ENCODE assay signal across 8 mouse cellular contexts in the genomic region with DNA sequence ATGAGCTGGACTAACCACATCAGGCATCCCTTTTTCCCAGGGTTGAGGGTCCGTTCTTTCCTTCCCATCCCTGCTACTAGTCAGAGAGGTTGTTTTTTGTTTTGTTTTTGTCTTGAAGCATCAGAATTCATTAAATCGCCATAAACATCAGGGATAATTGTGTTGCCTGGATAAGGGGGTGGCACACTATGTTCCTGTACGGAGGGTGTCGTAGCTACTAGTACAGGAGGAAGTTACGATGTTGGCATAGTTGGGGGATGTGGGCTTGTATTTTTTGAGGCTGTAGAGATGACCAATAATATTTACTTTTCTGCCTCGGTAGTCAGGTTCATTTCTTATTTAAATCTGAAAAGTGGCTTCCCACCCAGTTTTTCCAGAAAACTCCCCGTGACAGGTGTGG. TPM values are rescaled to one million over a fixed set of nuclear protein-coding genes. Genes with fewer than 3 reads are reported as not detected.
DNase-seq lines count a peak whose midpoint lies in the region; ATAC-seq lines count a peak whose summit lies in the region.

No protein-coding gene starts in this region.

- DNase-seq in kidney, adult 18-20 months = no peak
- DNase-seq in embryonic facial prominence, embryonic 14.5 days (ENCODE audit: low spot score) = peak; percentile 4
- no peak for DNase-seq in testis, postnatal 10 days (ENCODE audit: low spot score)
- no peak for DNase-seq in thymus, postnatal 25 days
- DNase-seq in spleen, postnatal 4 days (ENCODE audit: low spot score in 2 of 2) = no peak

- H3K36me3 ChIP-seq in kidney, embryonic 14.5 days (ENCODE audit: control insufficient read depth, insufficient read depth, low read length) = no peaks in the 10 kb centered on the region
- H3K36me3 ChIP-seq in embryonic facial prominence, embryonic 14.5 days (ENCODE audit: control insufficient read depth, insufficient read depth, low read length) = no peaks in the 10 kb centered on the region
- H3K36me3 ChIP-seq in intestine, embryonic 16.5 days (ENCODE audit: control insufficient read depth, insufficient read depth, low read length) = no peaks in the 10 kb centered on the region
- H3K36me3 ChIP-seq in midbrain, embryonic 12.5 days = no peaks in the 10 kb centered on the region

- H3K4me1 ChIP-seq in kidney, embryonic 14.5 days (ENCODE audit: control insufficient read depth, insufficient read depth, low read length) = peaks cover 11% of the 10 kb centered on the region; the same call in 1 of the 2 replicates
- peaks cover 20% of the 10 kb centered on the region; the same call in 1 of the 2 replicates for H3K4me1 ChIP-seq in embryonic facial prominence, embryonic 14.5 days (ENCODE audit: control insufficient read depth, insufficient read depth, low read length)
- H3K4me1 ChIP-seq in intestine, embryonic 16.5 days (ENCODE audit: control insufficient read depth, insufficient read depth, low read length) = peaks cover 18% of the 10 kb centered on the region
- peaks cover 16% of the 10 kb centered on the region for H3K4me1 ChIP-seq in midbrain, embryonic 12.5 days

- no peaks in the 10 kb centered on the region for H3K9me3 ChIP-seq in kidney, embryonic 14.5 days (ENCODE audit: control insufficient read depth, low read length)
- no peaks in the 10 kb centered on the region for H3K9me3 ChIP-seq in embryonic facial prominence, embryonic 14.5 days (ENCODE audit: control insufficient read depth, low read length)
- no peaks in the 10 kb centered on the region for H3K9me3 ChIP-seq in intestine, embryonic 16.5 days (ENCODE audit: control insufficient read depth, low read length)
- H3K9me3 ChIP-seq in midbrain, embryonic 12.5 days = no peaks in the 10 kb centered on the region

- peak overlapping the region; percentile 57 for H3K4me3 ChIP-seq in kidney, embryonic 14.5 days (ENCODE audit: low read length)
- H3K4me3 ChIP-seq in embryonic facial prominence, embryonic 14.5 days (ENCODE audit: low read depth, low read length) = peak overlapping the region; percentile 59
- peak overlapping the region; percentile 71 for H3K4me3 ChIP-seq in intestine, embryonic 16.5 days (ENCODE audit: low read length)
- H3K4me3 ChIP-seq in midbrain, embryonic 12.5 days = peak overlapping the region; percentile 57

- H3K27me3 ChIP-seq in kidney, embryonic 14.5 days (ENCODE audit: control insufficient read depth, insufficient read depth, low read length) = peaks cover 12% of the 10 kb centered on the region; the same call in 1 of the 2 replicates
- H3K27me3 ChIP-seq in embryonic facial prominence, embryonic 14.5 days (replicated peaks; ENCODE audit: control insufficient read depth, insufficient read depth, low read length) = no peaks in the 10 kb centered on the region
- no peaks in the 10 kb centered on the region for H3K27me3 ChIP-seq in intestine, embryonic 16.5 days (replicated peaks; ENCODE audit: control insufficient read depth, insufficient read depth, low read length)
- peaks cover 53% of the 10 kb centered on the region for H3K27me3 ChIP-seq in midbrain, embryonic 12.5 days

- peak overlapping the region; percentile 95 for H3K4me2 ChIP-seq in kidney, embryonic 14.5 days (replicated peaks; ENCODE audit: low read depth, low read length)
- H3K4me2 ChIP-seq in embryonic facial prominence, embryonic 14.5 days (ENCODE audit: low read depth, low read length) = peak overlapping the region; percentile 80
- peak overlapping the region; percentile 94 for H3K4me2 ChIP-seq in intestine, embryonic 16.5 days (ENCODE audit: low read depth, low read length)
- peak overlapping the region; percentile 88 for H3K4me2 ChIP-seq in midbrain, embryonic 12.5 days (replicated peaks)

- no peak for ATAC-seq in kidney, embryonic 14.5 days (ENCODE audit: low FRiP score, low TSS enrichment)
- ATAC-seq in embryonic facial prominence, embryonic 14.5 days (ENCODE audit: low read depth) = no peak
- ATAC-seq in intestine, embryonic 16.5 days = no peak
- no peak for ATAC-seq in midbrain, embryonic 12.5 days (ENCODE audit: low FRiP score, low read depth)

- no peak overlapping the region for H3K27ac ChIP-seq in kidney, embryonic 14.5 days (ENCODE audit: low read depth, low read length)
- H3K27ac ChIP-seq in embryonic facial prominence, embryonic 14.5 days (replicated peaks; ENCODE audit: low read depth, low read length) = peak overlapping the region; percentile 75
- peak overlapping the region; percentile 68; the same call in 1 of the 2 replicates for H3K27ac ChIP-seq in intestine, embryonic 16.5 days (ENCODE audit: low read length)
- no peak overlapping the region for H3K27ac ChIP-seq in midbrain, embryonic 12.5 days (replicated peaks)

- peak overlapping the region; percentile 67; the same call in 1 of the 2 replicates for H3K9ac ChIP-seq in kidney, embryonic 14.5 days (ENCODE audit: low read depth, low read length)
- H3K9ac ChIP-seq in embryonic facial prominence, embryonic 14.5 days (ENCODE audit: low read depth, low read length) = peak overlapping the region; percentile 74
- H3K9ac ChIP-seq in intestine, embryonic 16.5 days (ENCODE audit: low read depth, low read length) = peak overlapping the region; percentile 92
- peak overlapping the region; percentile 61; the same call in 1 of the 2 replicates for H3K9ac ChIP-seq in midbrain, embryonic 12.5 days (replicated peaks)

- 5% methylated on average over 7 of the region's 7 CpGs for WGBS in kidney, embryonic 14.5 days
- WGBS in embryonic facial prominence, embryonic 14.5 days = 7% methylated on average over 7 of the region's 7 CpGs
- 6% methylated on average over 7 of the region's 7 CpGs for WGBS in intestine, embryonic 16.5 days
- 11% methylated on average over 7 of the region's 7 CpGs for WGBS in midbrain, embryonic 12.5 days

RNA-seq across cellular contexts. Expression of gene Dgka, which starts 1.4 kb away (rescaled TPM):
- polyA plus RNA-seq in kidney, embryonic 14.5 days (2014; fragmentation: Nextera tagmentation; extraction: Ambion mirVana) = 4.1 and 4.7 TPM in 2 replicates
- 16.7 and 17.0 TPM in 2 replicates for polyA plus RNA-seq in embryonic facial prominence, embryonic 14.5 days (2014; fragmentation: Nextera tagmentation; extraction: Ambion mirVana)
- 7.8 and 7.9 TPM in 2 replicates for polyA plus RNA-seq in intestine, embryonic 16.5 days (2015; fragmentation: Nextera tagmentation; extraction: Ambion mirVana)
- 3.9 and 4.8 TPM in 2 replicates for polyA plus RNA-seq in midbrain, embryonic 12.5 days (2016; fragmentation: Nextera tagmentation; extraction: Ambion mirVana)

RNA-seq across cellular contexts. Expression of gene Pym1, which starts 4.5 kb away (rescaled TPM):
- 41.3 and 55.4 TPM in 2 replicates for polyA plus RNA-seq in kidney, embryonic 14.5 days (2014; fragmentation: Nextera tagmentation; extraction: Ambion mirVana)
- polyA plus RNA-seq in embryonic facial prominence, embryonic 14.5 days (2014; fragmentation: Nextera tagmentation; extraction: Ambion mirVana) = 27.1 and 34.7 TPM in 2 replicates
- polyA plus RNA-seq in intestine, embryonic 16.5 days (2015; fragmentation: Nextera tagmentation; extraction: Ambion mirVana) = 28.4 and 31.5 TPM in 2 replicates
- 50.5 and 54.6 TPM in 2 replicates for polyA plus RNA-seq in midbrain, embryonic 12.5 days (2016; fragmentation: Nextera tagmentation; extraction: Ambion mirVana)

RNA-seq across cellular contexts. Expression of gene Cdk2, which starts 38.4 kb away (rescaled TPM):
- polyA plus RNA-seq in kidney, embryonic 14.5 days (2014; fragmentation: Nextera tagmentation; extraction: Ambion mirVana) = 98.1 and 103 TPM in 2 replicates
- polyA plus RNA-seq in embryonic facial prominence, embryonic 14.5 days (2014; fragmentation: Nextera tagmentation; extraction: Ambion mirVana) = 99.2 and 105 TPM in 2 replicates
- polyA plus RNA-seq in intestine, embryonic 16.5 days (2015; fragmentation: Nextera tagmentation; extraction: Ambion mirVana) = 60.4 and 65.2 TPM in 2 replicates
- polyA plus RNA-seq in midbrain, embryonic 12.5 days (2016; fragmentation: Nextera tagmentation; extraction: Ambion mirVana) = 76.4 and 85.5 TPM in 2 replicates

RNA-seq across cellular contexts. Expression of gene Pmel, which starts 39.2 kb away (rescaled TPM):
- 1.0 and 2.6 TPM in 2 replicates for polyA plus RNA-seq in kidney, embryonic 14.5 days (2014; fragmentation: Nextera tagmentation; extraction: Ambion mirVana)
- polyA plus RNA-seq in embryonic facial prominence, embryonic 14.5 days (2014; fragmentation: Nextera tagmentation; extraction: Ambion mirVana) = 14.0 and 14.6 TPM in 2 replicates
- 1.5 and 1.6 TPM in 2 replicates for polyA plus RNA-seq in intestine, embryonic 16.5 days (2015; fragmentation: Nextera tagmentation; extraction: Ambion mirVana)
- 0.90 and 1.1 TPM in 2 replicates for polyA plus RNA-seq in midbrain, embryonic 12.5 days (2016; fragmentation: Nextera tagmentation; extraction: Ambion mirVana)

RNA-seq across cellular contexts. Expression of gene Rab5b, which starts 47.2 kb away (rescaled TPM):
- 34.9 and 54.6 TPM in 2 replicates for polyA plus RNA-seq in kidney, embryonic 14.5 days (2014; fragmentation: Nextera tagmentation; extraction: Ambion mirVana)
- 74.7 and 75.4 TPM in 2 replicates for polyA plus RNA-seq in embryonic facial prominence, embryonic 14.5 days (2014; fragmentation: Nextera tagmentation; extraction: Ambion mirVana)
- 61.6 and 64.5 TPM in 2 replicates for polyA plus RNA-seq in intestine, embryonic 16.5 days (2015; fragmentation: Nextera tagmentation; extraction: Ambion mirVana)
- polyA plus RNA-seq in midbrain, embryonic 12.5 days (2016; fragmentation: Nextera tagmentation; extraction: Ambion mirVana) = 96.5 and 102 TPM in 2 replicates

Comparison
In these comparisons a context has a peak if more than half of its experiments do, and no peak if none do; other contexts are left out.
1. H3K27ac ChIP-seq: peak in embryonic facial prominence, embryonic 14.5 days (single experiment) and intestine, embryonic 16.5 days (single experiment); none in kidney, embryonic 14.5 days (single experiment) and midbrain, embryonic 12.5 days (single experiment).
2. Peak in every context shown above with its lines, with median percentiles within 50 percentile points of each other: H3K4me2 ChIP-seq, H3K4me3 ChIP-seq and H3K9ac ChIP-seq.